Mouse (Mus musculus) kidney, adult 2 months (tissue): ENCODE measurements around the gene Maff.

Experiments
- CTCF ChIP-seq: fragments of 200-500 bp; conservative IDR thresholded peaks from 2 replicates; pipeline ENCODE4 v1.5.1; 2011; ENCODE audit warnings: low read depth, mild to moderate bottlenecking, control low read depth, low read length, moderate library complexity, mixed read lengths; ENCODE audit not compliant: insufficient read depth, insufficient read length
- POLR2A ChIP-seq: fragments of 200-500 bp; IDR thresholded peaks from one replicate; pipeline ENCODE4 v1.6.1; 2011; ENCODE audit warnings: low read depth, low read length, control low read depth

- no peak for TF ChIP-seq CTCF
- TF ChIP-seq POLR2A = no peak
Observed at GRCm38 (mm10) chr15:79388171-79388570, 41.8 kb downstream of the Maff start.
